Comparison of ENCODE assay signal across 28 mouse cellular contexts in genomic region chr19:29436793-29437479, GRCm38 (mm10). TPM values are rescaled to one million over a fixed set of nuclear protein-coding genes. Genes with fewer than 3 reads are reported as not detected.
DNase-seq lines count a peak whose midpoint lies in the region; TF ChIP-seq lines count a peak whose summit lies in the region.
"Had no signal": no experiment of that assay in that cellular context is flagged by ENCODE, and none has a peak within 500 bp of the region (broad histone marks: within the 10 kb centered on the region; RNA-seq: fewer than 3 reads in every experiment).

No protein-coding gene starts in this region.

- DNase-seq in retina, postnatal 1 day, result peak; percentile 54
- DNase-seq in retina, embryonic 14.5 days (ENCODE audit: low spot score), result no peak
- peak; percentile 96 for DNase-seq in MEL (ENCODE audit: low read depth, low spot score)
- DNase-seq in splenic B cell, adult 2 months (ENCODE audit: low read depth, low spot score), result peak; percentile 37
- no peak for DNase-seq in forebrain, embryonic 10.5 days (ENCODE audit: extremely low spot score, low spot score)
- DNase-seq in adipocyte (ENCODE audit: low spot score), result no peak
- no peak for DNase-seq in natural killer cell, adult 2 months (ENCODE audit: low spot score in 2 of 2)
- DNase-seq: adrenal gland, adult 2 months; adrenal gland, postnatal 10 days; adrenal gland, postnatal 25 days; cerebellum, adult 11-12 months; cerebellum, adult 2 months; cerebellum, adult 9-10 months; cerebellum, postnatal 10 days; cerebellum, postnatal 25 days; embryo, embryonic 11 days; forebrain, postnatal 0 days had no signal

- H3K9ac ChIP-seq in MEL (ENCODE audit: control insufficient read depth, low read depth, low read length, poor library complexity, severe bottlenecking), result peak overlapping the region; percentile 65
- H3K9ac ChIP-seq: embryonic facial prominence, embryonic 13.5 days; embryonic facial prominence, embryonic 15.5 days; forebrain, embryonic 13.5 days; forebrain, embryonic 15.5 days; forebrain, postnatal 0 days had no signal

- WGBS in forebrain, embryonic 10.5 days, result 88% methylated on average over 18 of the region's 18 CpGs

- H3K27me3 ChIP-seq in MEL (ENCODE audit: control insufficient read depth in 1 of 2, insufficient read depth in 2 of 2, low read length in 2 of 2), result no peaks in the 10 kb centered on the region
- no peaks in the 10 kb centered on the region for H3K27me3 ChIP-seq in splenic B cell, adult 2 months (ENCODE audit: control insufficient read depth, insufficient read depth, low read length, poor library complexity, severe bottlenecking)
- H3K27me3 ChIP-seq in forebrain, embryonic 10.5 days (ENCODE audit: poor library complexity, severe bottlenecking), result no peaks in the 10 kb centered on the region
- H3K27me3 ChIP-seq: embryonic facial prominence, embryonic 13.5 days; embryonic facial prominence, embryonic 15.5 days; forebrain, embryonic 13.5 days; forebrain, embryonic 15.5 days had no signal

- peak; percentile 95 to 96 for TF ChIP-seq EP300 in MEL (IDR thresholded peaks at IDR 0.05; ENCODE audit: low read depth in 1 of 2, low read length in 2 of 2)

- peak in 1 of 3 experiments; percentile 2; a peak in 1 of 6 replicates for TF ChIP-seq CTCF in MEL (IDR thresholded peaks at IDR 0.05 in 2 of 3, conservative IDR thresholded peaks at IDR 0.05 in 1 of 3; ENCODE audit: control insufficient read depth in 1 of 3, insufficient read depth in 1 of 3, low read depth in 2 of 3, low read length in 3 of 3, poor library complexity in 1 of 3, severe bottlenecking in 1 of 3)

- peaks cover 36 to 39% of the 10 kb centered on the region in 2 experiments for H3K4me1 ChIP-seq in MEL (ENCODE audit: control insufficient read depth in 1 of 2, insufficient read depth in 2 of 2, low read length in 2 of 2)
- H3K4me1 ChIP-seq in brown adipose tissue, adult 24 weeks (ENCODE audit: control insufficient read depth, insufficient read depth, insufficient read length, low read length), result peaks cover 10% of the 10 kb centered on the region
- H3K4me1 ChIP-seq in forebrain, embryonic 10.5 days, result peaks cover 8% of the 10 kb centered on the region; the same call in 1 of the 2 replicates
- H3K4me1 ChIP-seq: embryonic facial prominence, embryonic 15.5 days; forebrain, embryonic 13.5 days; forebrain, embryonic 15.5 days had no signal

- peak overlapping the region; percentile 60 to 64 for H3K4me3 ChIP-seq in MEL (ENCODE audit: control insufficient read depth in 1 of 2, insufficient read depth in 1 of 2, low read depth in 2 of 2, low read length in 2 of 2)
- H3K4me3 ChIP-seq in brown adipose tissue, adult 24 weeks (ENCODE audit: insufficient read depth, low read depth, low read length), result no peak overlapping the region
- H3K4me3 ChIP-seq in forebrain, embryonic 10.5 days, result no peak overlapping the region
- H3K4me3 ChIP-seq: embryonic facial prominence, embryonic 13.5 days; embryonic facial prominence, embryonic 15.5 days; erythroblast, embryonic 14.5 days; forebrain, embryonic 13.5 days; forebrain, embryonic 15.5 days had no signal

- H3K79me2 ChIP-seq in MEL (ENCODE audit: control insufficient read depth, insufficient read depth, low read length, poor library complexity), result no peaks in the 10 kb centered on the region

- H3K27ac ChIP-seq in MEL (ENCODE audit: control insufficient read depth, low read depth, low read length), result peak overlapping the region; percentile 59
- 0 out of 2 replicates have a peak overlapping the region, but pooled peaks have one; percentile 3 for H3K27ac ChIP-seq in brown adipose tissue, adult 24 weeks (replicated peaks; ENCODE audit: low read depth, low read length)
- no peak overlapping the region for H3K27ac ChIP-seq in forebrain, embryonic 10.5 days
- H3K27ac ChIP-seq: embryonic facial prominence, embryonic 13.5 days; embryonic facial prominence, embryonic 15.5 days; forebrain, embryonic 13.5 days; forebrain, embryonic 15.5 days had no signal

- no peak; the same call in 1 of the 2 replicates for TF ChIP-seq RAD21 in MEL (IDR thresholded peaks at IDR 0.05; ENCODE audit: low read depth, low read length)

- TF ChIP-seq POLR2A in MEL (IDR thresholded peaks at IDR 0.05; ENCODE audit: control insufficient read depth in 1 of 2, insufficient read depth in 1 of 2, low read depth in 1 of 2, low read length in 2 of 2, poor library complexity in 1 of 2), result peak in 1 of 2 experiments; percentile 50; a peak in 3 of 4 replicates

- peaks cover 0 to 49% of the 10 kb centered on the region in 2 experiments; a peak in 2 of 4 replicates for H3K36me3 ChIP-seq in MEL (ENCODE audit: control insufficient read depth in 1 of 2, insufficient read depth in 2 of 2, low read length in 2 of 2)
- H3K36me3 ChIP-seq in splenic B cell, adult 2 months (ENCODE audit: control insufficient read depth, insufficient read depth, low read length, poor library complexity, severe bottlenecking), result no peaks in the 10 kb centered on the region
- no peaks in the 10 kb centered on the region for H3K36me3 ChIP-seq in forebrain, embryonic 10.5 days (replicated peaks)
- H3K36me3 ChIP-seq: embryonic facial prominence, embryonic 13.5 days; embryonic facial prominence, embryonic 15.5 days; forebrain, embryonic 15.5 days had no signal

- no peaks in the 10 kb centered on the region for H3K9me3 ChIP-seq in MEL (replicated peaks; ENCODE audit: insufficient read depth, low read length)
- H3K9me3 ChIP-seq in forebrain, embryonic 10.5 days, result no peaks in the 10 kb centered on the region
- H3K9me3 ChIP-seq: embryonic facial prominence, embryonic 13.5 days; embryonic facial prominence, embryonic 15.5 days; forebrain, embryonic 13.5 days; forebrain, embryonic 15.5 days had no signal

TF ChIP-seq in MEL, 35 proteins besides CTCF, POLR2A, EP300 and RAD21:
- peak; percentile 99 for TF ChIP-seq TAL1 (IDR thresholded peaks at IDR 0.05; ENCODE audit: low read length)
- 0 out of 2 replicates have a peak, but pooled peaks have one; percentile 7 for TF ChIP-seq MYB (IDR thresholded peaks at IDR 0.05; ENCODE audit: low read depth, low read length)
- no peak for TF ChIP-seq BHLHE40 (IDR thresholded peaks at IDR 0.05; ENCODE audit: borderline replicate concordance, low read depth, low read length)
- TF ChIP-seq UBTF (IDR thresholded peaks at IDR 0.05; ENCODE audit: borderline replicate concordance, insufficient read depth, low read depth, low read length), result 0 out of 2 replicates have a peak, but pooled peaks have one; percentile 35
- no peak for TF ChIP-seq MAFK (IDR thresholded peaks at IDR 0.05; ENCODE audit: borderline replicate concordance, low read depth, low read length)
- TF ChIP-seq POLR2AphosphoS5 (IDR thresholded peaks at IDR 0.05; ENCODE audit: borderline replicate concordance, low read depth, low read length), result peak; percentile 88; the same call in 1 of the 2 replicates
- TF ChIP-seq MXI1 (IDR thresholded peaks at IDR 0.05; ENCODE audit: low read depth, low read length), result peak; percentile 65
- TF ChIP-seq POLR2AphosphoS2 (IDR thresholded peaks at IDR 0.05; ENCODE audit: low read length), result no peak
- TF ChIP-seq MAX (IDR thresholded peaks at IDR 0.05; ENCODE audit: low read length), result peak; percentile 62; the same call in 1 of the 2 replicates
- peak; percentile 96 for TF ChIP-seq TCF12 (IDR thresholded peaks at IDR 0.05; ENCODE audit: low read depth, low read length)
- TF ChIP-seq MAZ (IDR thresholded peaks at IDR 0.05; ENCODE audit: low read depth, low read length), result 0 out of 2 replicates have a peak, but pooled peaks have one; percentile 32
- TF ChIP-seq HCFC1 (IDR thresholded peaks at IDR 0.05; ENCODE audit: low read depth, low read length), result 0 out of 2 replicates have a peak, but pooled peaks have one; percentile 9
- peak; percentile 90 for TF ChIP-seq GATA1 (IDR thresholded peaks at IDR 0.05; ENCODE audit: low read depth, low read length)
- peak; percentile 64; the same call in 1 of the 2 replicates for TF ChIP-seq ELF1 (IDR thresholded peaks at IDR 0.05; ENCODE audit: low read depth, low read length)
- TF ChIP-seq SIN3A (IDR thresholded peaks at IDR 0.05; ENCODE audit: low read length), result peak; percentile 67
- no peak for TF ChIP-seq JUND (IDR thresholded peaks at IDR 0.05; ENCODE audit: low read depth, low read length)
- TF ChIP-seq CHD2 (IDR thresholded peaks at IDR 0.05; ENCODE audit: low read length), result no peak; the same call in 1 of the 2 replicates
- TF ChIP-seq ZMIZ1 (IDR thresholded peaks at IDR 0.05; ENCODE audit: low read depth, low read length), result 0 out of 2 replicates have a peak, but pooled peaks have one; percentile 80
- no peak; the same call in 1 of the 2 replicates for TF ChIP-seq NELFE (IDR thresholded peaks at IDR 0.05; ENCODE audit: low read depth, low read length)
- no peak for TF ChIP-seq KAT2A (conservative IDR thresholded peaks at IDR 0.05; ENCODE audit: low read depth, low read length)
- TF ChIP-seq ETS1 (IDR thresholded peaks at IDR 0.05; ENCODE audit: low read depth, low read length), result peak; percentile 85
- no peak for TF ChIP-seq ZKSCAN1 (IDR thresholded peaks at IDR 0.05; ENCODE audit: low read depth, low read length)
- TF ChIP-seq RCOR1 (IDR thresholded peaks at IDR 0.05; ENCODE audit: low read depth, low read length), result peak; percentile 74
- TF ChIP-seq ZC3H11A (IDR thresholded peaks at IDR 0.05; ENCODE audit: low read depth, low read length), result peak; percentile 26; the same call in 1 of the 2 replicates
- no peak for TF ChIP-seq NRF1 (IDR thresholded peaks at IDR 0.05; ENCODE audit: insufficient read depth, low read depth, low read length, poor library complexity, severe bottlenecking)
- peak; percentile 77 for TF ChIP-seq TBP (IDR thresholded peaks at IDR 0.05; ENCODE audit: low read depth, low read length)
- TF ChIP-seq CHD1 (IDR thresholded peaks at IDR 0.05; ENCODE audit: low read depth, low read length), result 0 out of 2 replicates have a peak, but pooled peaks have one; percentile 67
- TF ChIP-seq MYC (IDR thresholded peaks at IDR 0.05; ENCODE audit: low read depth, low read length), result peak; percentile 56; the same call in 1 of the 2 replicates
- no peak for TF ChIP-seq MEF2A (IDR thresholded peaks at IDR 0.05; ENCODE audit: extremely low read depth, insufficient replicate concordance, low read depth, low read length, poor library complexity, severe bottlenecking)

RNA-seq across cellular contexts. Expression of gene Pdcd1lg2, which starts 26.2 kb away (rescaled TPM):
- total RNA-seq in MEL (2012; rRNA removed), result 1.3 and 1.7 TPM in 2 replicates
- polyA plus RNA-seq in MEL (2012; ENCODE audit: insufficient read depth in 1 of 2, insufficient read length in 2 of 2, low read depth in 1 of 2, low replicate concordance in 2 of 2, missing spikeins in 1 of 2), result 1 to 10 TPM in 1 of 2 experiments, not detected in 1; 5.4 TPM
- polyA plus RNA-seq in brown adipose tissue, adult 24 weeks (2012; ENCODE audit: insufficient read depth, insufficient read length, missing spikeins), result not detected in 2 replicates
- not detected in 2 replicates for polyA plus RNA-seq in forebrain, embryonic 10.5 days (2016; fragmentation: Nextera tagmentation; extraction: Ambion mirVana)
- total RNA-seq: adrenal gland, adult 2 months; adrenal gland, postnatal 10 days; adrenal gland, postnatal 25 days; adrenal gland, postnatal 4 days; ES-E14 had no signal
- polyA plus RNA-seq: adrenal gland, adult 2 months; C2C12; cerebellum, adult 2 months; embryonic facial prominence, embryonic 11.5 days; embryonic facial prominence, embryonic 13.5 days; embryonic facial prominence, embryonic 15.5 days; erythroblast, embryonic 14.5 days; forebrain, embryonic 11.5 days; forebrain, embryonic 13.5 days; forebrain, embryonic 15.5 days; forebrain, postnatal 0 days had no signal

Comparison
In these comparisons a context has a peak if more than half of its experiments do, and no peak if none do; other contexts are left out.
1. DNase-seq: peak in retina, postnatal 1 day (single experiment), MEL (single experiment) and splenic B cell, adult 2 months (single experiment); none in retina, embryonic 14.5 days (single experiment), forebrain, embryonic 10.5 days (single experiment), adipocyte (single experiment) and natural killer cell, adult 2 months (0 of 2).
2. H3K4me3 ChIP-seq: peak in MEL (2 of 2); none in brown adipose tissue, adult 24 weeks (single experiment) and forebrain, embryonic 10.5 days (single experiment).